Mouse (Mus musculus) heart, adult 9 months (tissue): ENCODE measurements at regions not wholly inside any gene's neighbourhood (a gene's known extent, or its start where the extent isn't known, plus 50 kb on each side); places are given as distances from the start of the nearest gene placed in this dataset.
A peak's percentile ranks its signal among the peaks of the same experiment; 100 is the strongest.
"Not testable (repeated sequence)": the region's sequence is repeated elsewhere in the genome, so short reads cannot be mapped to it uniquely, and the experiment has no call there.

ENCODE experiments used
- DNase-seq, 2 experiments: peaks; one replicate each; pipeline ENCODE4 v3.0.0; 2022; ENCODE audit warnings: low spot score in 2 of 2

GRCm38 (mm10) chr13:3341416-3341815 lies 196.4 kb upstream of the Gdi2 start:
- no peak for DNase-seq

GRCm38 (mm10) chr13:3343611-3344010 lies 194.3 kb upstream of the Gdi2 start:
- no peak for DNase-seq

- not testable (repeated sequence) for DNase-seq
Measured at GRCm38 (mm10) chr13:3354912-3355311, 183.0 kb upstream of the Gdi2 start.

- no peak for DNase-seq
Measured at GRCm38 (mm10) chr13:3358079-3358608, 179.7 kb upstream of the Gdi2 start.

DNA sequence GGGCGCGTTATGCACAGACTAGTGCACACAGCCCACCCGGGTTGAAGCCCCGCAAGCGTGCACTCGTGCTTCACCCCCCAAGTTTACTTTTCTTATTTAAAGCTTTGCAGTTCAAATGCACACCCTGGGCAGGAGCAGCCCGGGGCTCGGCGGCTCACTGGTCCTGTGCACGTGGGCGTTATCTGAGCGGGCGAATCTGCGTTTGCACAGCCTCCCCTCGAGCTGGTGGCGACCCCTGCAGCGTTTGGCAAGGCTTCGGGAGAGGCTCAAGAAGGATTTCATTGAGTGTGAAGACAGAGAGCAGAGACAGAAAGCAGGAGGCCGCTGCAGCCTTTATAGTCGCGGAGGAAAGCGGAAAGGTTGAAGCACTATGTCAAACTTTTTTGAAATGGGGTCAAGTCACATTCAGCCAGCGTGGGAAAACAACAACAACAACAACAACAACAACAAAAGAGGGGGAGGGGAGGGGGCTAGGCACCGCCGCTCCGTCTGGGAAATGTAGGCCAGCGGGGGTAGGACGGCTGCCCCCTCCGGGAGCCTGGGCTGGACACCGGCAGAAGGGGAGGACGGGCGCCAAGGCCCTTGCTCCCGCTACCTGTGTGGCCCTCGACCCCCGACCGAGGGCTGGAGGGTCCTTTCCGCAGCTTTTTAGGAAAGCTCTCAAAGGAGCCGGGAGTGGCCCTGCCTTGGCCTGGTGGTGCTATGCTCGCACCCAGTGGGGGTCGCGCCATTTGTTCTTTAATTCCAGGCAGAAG lies 178.7 kb upstream of the Gdi2 start:
- DNase-seq: no peak

- DNase-seq: not testable (repeated sequence)
Measured at GRCm38 (mm10) chr13:3359751-3360260, 178.1 kb upstream of the Gdi2 start.

- peak in 1 of 2 experiments; percentile 4 for DNase-seq
Measured at GRCm38 (mm10) chr13:3360503-3361490, 177.1 kb upstream of the Gdi2 start.

- no peak for DNase-seq
Measured at GRCm38 (mm10) chr13:3372701-3373100, 165.2 kb upstream of the Gdi2 start.

DNA sequence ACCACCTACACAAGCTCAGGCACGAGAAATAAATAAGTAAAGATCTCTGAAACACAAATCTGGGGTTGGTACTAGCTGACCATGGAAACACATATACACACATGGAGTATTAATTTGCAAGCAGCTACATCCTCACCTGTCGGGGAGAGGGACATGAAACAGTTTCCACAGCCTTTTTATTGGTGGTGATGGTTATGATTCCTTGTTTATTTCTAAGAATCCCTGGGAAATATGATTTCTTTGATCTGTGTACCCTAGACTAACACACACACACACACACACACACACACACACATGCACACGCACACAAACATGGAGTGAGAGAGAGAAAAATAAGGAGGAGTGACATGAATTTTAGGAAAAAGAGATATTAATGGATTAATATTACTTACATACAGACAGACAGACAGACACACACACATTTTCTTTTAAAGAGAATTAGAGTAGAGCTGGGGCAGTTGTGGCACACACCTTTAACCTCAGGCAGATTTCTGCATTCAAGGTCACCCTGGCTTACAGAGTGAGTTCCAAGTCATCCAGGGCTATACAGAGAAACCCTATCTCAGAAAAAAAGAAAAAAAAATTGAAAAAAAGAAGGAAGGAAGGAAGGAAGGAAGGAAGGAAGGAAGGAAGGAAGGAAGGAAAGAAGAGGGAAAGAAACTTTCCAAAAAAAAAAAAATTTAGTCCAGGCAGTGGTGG lies 164.2 kb upstream of the Gdi2 start:
- DNase-seq: not testable (repeated sequence)

GRCm38 (mm10) chr13:3374796-3375195 lies 163.1 kb upstream of the Gdi2 start:
- no peak for DNase-seq

- not testable (repeated sequence) for DNase-seq
Measured at GRCm38 (mm10) chr13:3377801-3378200, 160.1 kb upstream of the Gdi2 start.

DNA sequence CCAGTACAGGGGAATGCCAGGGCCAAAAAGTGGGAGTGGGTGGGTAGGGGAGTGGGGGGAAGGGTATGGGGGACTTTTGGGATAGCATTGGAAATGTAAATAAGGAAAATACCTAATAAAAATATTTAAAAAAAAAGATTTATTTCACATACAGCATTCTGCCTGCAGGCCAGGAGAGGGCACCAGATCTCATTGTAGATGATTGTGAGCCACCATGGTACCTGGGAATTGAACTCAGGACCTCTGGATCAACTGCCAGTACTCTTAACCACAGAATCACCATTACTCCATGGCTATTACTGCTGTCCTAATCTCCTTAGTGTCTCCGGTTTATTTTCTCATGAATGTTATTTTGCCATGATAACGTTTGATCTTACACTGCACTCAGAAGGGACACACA lies 132.1 kb upstream of the Gdi2 start:
- DNase-seq: not testable (repeated sequence)

DNA sequence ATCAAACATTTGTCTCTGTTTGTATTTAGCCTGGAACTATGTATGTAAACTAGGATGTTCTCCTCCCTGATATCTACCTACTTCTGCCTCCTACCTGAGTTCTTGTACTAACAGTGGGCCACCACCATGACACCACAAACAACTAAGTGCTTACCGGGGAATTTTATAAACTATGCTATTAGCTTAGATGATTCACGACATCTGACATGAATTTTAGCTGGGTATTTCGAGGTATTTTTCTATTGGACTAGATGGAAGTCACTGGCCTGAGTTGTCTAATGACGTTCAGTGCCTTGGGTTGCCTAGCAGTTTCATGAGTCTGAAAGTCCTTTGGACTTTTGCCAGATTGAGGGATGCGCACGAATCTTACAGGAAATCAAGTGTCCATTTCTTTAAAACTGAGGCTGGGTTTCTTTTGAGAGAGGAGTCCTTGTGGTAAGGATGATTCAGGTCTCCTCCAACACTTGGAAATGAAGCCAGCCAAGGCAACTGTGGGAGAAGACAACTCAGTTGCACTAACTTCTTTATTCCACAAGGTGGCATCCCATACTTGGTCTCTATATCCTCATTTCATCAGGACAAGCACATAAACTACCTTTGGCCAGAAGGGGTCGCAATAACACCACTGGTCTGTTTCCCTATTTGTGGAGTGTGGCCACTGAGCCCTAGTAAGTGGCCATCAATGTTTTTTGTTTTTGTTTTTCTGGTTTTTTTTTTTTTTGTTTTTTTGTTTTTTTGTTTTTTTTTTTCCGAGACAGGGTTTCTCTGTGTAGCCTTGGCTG lies 131.4 kb upstream of the Gdi2 start:
- DNase-seq: peak; percentile 46 to 73

GRCm38 (mm10) chr13:3410281-3410680 lies 127.6 kb upstream of the Gdi2 start:
- not testable (repeated sequence) for DNase-seq

GRCm38 (mm10) chr13:3417026-3417425 lies 120.8 kb upstream of the Gdi2 start:
- no peak for DNase-seq

- DNase-seq: not testable (repeated sequence)
Measured at GRCm38 (mm10) chr13:3455374-3455773, 82.5 kb upstream of the Gdi2 start.

DNA sequence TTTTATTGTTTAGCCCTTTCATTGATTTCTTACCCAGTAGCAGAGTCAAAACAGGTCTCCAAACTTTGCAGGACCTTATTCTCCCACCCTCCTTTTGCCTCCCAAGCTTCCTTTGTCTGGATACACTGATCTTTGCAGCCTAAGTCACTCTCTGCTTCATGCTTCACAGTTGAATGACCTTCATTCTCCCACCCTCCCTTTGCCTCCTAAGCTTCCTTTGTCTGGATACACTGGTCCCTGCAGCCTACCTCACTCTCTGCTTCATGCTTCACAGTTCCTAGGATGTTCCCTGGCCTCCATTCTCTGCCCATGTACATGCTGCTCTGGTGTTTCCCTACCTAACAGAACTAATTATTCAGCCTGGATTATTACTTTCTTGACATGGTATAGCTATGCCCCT lies 61.0 kb upstream of the Gdi2 start:
- no peak for DNase-seq

DNA sequence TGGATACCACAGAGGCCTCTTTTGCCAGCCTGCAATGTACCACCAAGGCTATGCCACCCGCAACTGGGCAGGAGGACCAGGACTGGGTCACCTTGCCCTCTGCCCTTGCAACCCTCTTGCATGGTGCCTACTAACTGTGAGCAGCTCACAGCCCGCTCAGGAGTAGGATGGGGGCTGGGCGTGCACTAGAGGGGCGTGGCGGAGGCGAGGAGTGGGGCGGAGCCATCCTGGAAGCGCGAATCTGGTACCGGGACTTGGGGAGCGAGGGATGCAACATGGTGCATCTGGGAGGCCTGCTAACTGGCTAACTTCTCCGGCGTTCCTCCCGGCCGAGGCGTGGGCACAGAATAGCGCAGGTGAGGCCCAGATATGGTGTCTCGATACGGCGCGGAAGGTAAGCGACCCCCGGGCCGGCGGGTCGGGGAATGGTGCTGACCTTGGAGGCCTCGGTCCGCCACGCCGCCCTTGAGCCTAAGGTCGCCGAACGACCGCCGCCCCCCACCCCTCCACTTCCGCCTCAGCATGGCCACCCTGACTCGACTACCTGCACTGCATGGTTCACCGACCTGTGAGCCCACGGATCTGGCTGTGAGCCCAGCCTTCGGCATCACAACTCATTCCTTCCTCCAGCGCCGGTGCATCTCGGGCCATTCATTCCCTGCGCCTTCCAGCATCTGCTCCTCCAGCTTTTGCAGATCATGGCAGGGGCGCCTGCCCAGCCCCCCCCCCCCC lies 59.7 kb upstream of the Gdi2 start:
- DNase-seq: peak in 1 of 2 experiments; percentile 11
